ENCODE assay signal across 32 mouse cellular contexts in genomic region chr14:59009534-59009933, GRCm38 (mm10).
"Had no signal": no experiment of that assay in that cellular context is flagged by ENCODE, and none has a peak within 500 bp of the region (broad histone marks: within the 10 kb centered on the region; RNA-seq: fewer than 3 reads in every experiment).

No protein-coding gene starts in this region.

- H3K27ac ChIP-seq: limb, embryonic 10.5 days; limb, embryonic 12.5 days; limb, embryonic 13.5 days; limb, embryonic 15.5 days; liver, embryonic 12.5 days; liver, embryonic 13.5 days; liver, embryonic 14.5 days; liver, embryonic 15.5 days; lung, embryonic 15.5 days; macrophage; midbrain, embryonic 10.5 days; midbrain, embryonic 12.5 days; midbrain, embryonic 13.5 days; midbrain, embryonic 15.5 days; neural tube, embryonic 12.5 days; neural tube, embryonic 13.5 days had no signal

- DNase-seq: liver; liver, embryonic 13.5 days; liver, postnatal 0 days; lung, adult 18-20 months; lung, adult 2 months; lung, embryonic 14.5 days; lung, postnatal 10 days; lung, postnatal 14 days; lung, postnatal 36 days; lung, postnatal 4 days; midbrain, embryonic 14.5 days had no signal

- H3K36me3 ChIP-seq: limb, embryonic 10.5 days; limb, embryonic 12.5 days; limb, embryonic 13.5 days; limb, embryonic 15.5 days; liver, embryonic 12.5 days; liver, embryonic 13.5 days; liver, embryonic 15.5 days; lung, embryonic 15.5 days; midbrain, embryonic 10.5 days; midbrain, embryonic 12.5 days; midbrain, embryonic 13.5 days; midbrain, embryonic 15.5 days; neural tube, embryonic 12.5 days; neural tube, embryonic 13.5 days had no signal

- H3K4me2 ChIP-seq: limb, embryonic 12.5 days; limb, embryonic 13.5 days; limb, embryonic 15.5 days; liver, embryonic 11.5 days; liver, embryonic 12.5 days; liver, embryonic 13.5 days; liver, embryonic 15.5 days; lung, embryonic 14.5 days; lung, embryonic 15.5 days; midbrain, embryonic 11.5 days; midbrain, embryonic 12.5 days; midbrain, embryonic 13.5 days; midbrain, embryonic 15.5 days; neural tube, embryonic 12.5 days; neural tube, embryonic 13.5 days had no signal

- H3K4me3 ChIP-seq: limb, embryonic 10.5 days; limb, embryonic 12.5 days; limb, embryonic 13.5 days; limb, embryonic 15.5 days; liver, embryonic 12.5 days; liver, embryonic 13.5 days; liver, embryonic 15.5 days; lung, embryonic 15.5 days; megakaryocyte, embryonic 14.5 days; midbrain, embryonic 10.5 days; midbrain, embryonic 12.5 days; midbrain, embryonic 13.5 days; midbrain, embryonic 15.5 days; myocyte; neural tube, embryonic 12.5 days; neural tube, embryonic 13.5 days had no signal

- ATAC-seq: liver, embryonic 12.5 days; liver, postnatal 0 days; lung, postnatal 0 days; midbrain, embryonic 13.5 days; midbrain, embryonic 15.5 days; midbrain, embryonic 16.5 days had no signal

- H3K9me3 ChIP-seq: limb, embryonic 10.5 days; limb, embryonic 12.5 days; limb, embryonic 13.5 days; limb, embryonic 15.5 days; liver, embryonic 12.5 days; liver, embryonic 13.5 days; liver, embryonic 15.5 days; lung, embryonic 15.5 days; midbrain, embryonic 10.5 days; midbrain, embryonic 12.5 days; midbrain, embryonic 13.5 days; midbrain, embryonic 15.5 days; neural tube, embryonic 12.5 days; neural tube, embryonic 13.5 days had no signal

- H3K9ac ChIP-seq: limb, embryonic 12.5 days; limb, embryonic 13.5 days; limb, embryonic 15.5 days; liver, embryonic 12.5 days; liver, embryonic 13.5 days; liver, embryonic 14.5 days; liver, embryonic 15.5 days; liver, postnatal 0 days; lung, embryonic 14.5 days; lung, embryonic 15.5 days; midbrain, embryonic 12.5 days; midbrain, embryonic 13.5 days; midbrain, embryonic 15.5 days; neural tube, embryonic 12.5 days; neural tube, embryonic 13.5 days had no signal

- H3K4me1 ChIP-seq: limb, embryonic 10.5 days; limb, embryonic 12.5 days; limb, embryonic 13.5 days; limb, embryonic 15.5 days; liver, embryonic 12.5 days; liver, embryonic 13.5 days; liver, embryonic 15.5 days; lung, embryonic 15.5 days; megakaryocyte, embryonic 14.5 days; midbrain, embryonic 10.5 days; midbrain, embryonic 12.5 days; midbrain, embryonic 13.5 days; midbrain, embryonic 15.5 days; neural tube, embryonic 12.5 days; neural tube, embryonic 13.5 days had no signal

- H3K27me3 ChIP-seq: limb, embryonic 12.5 days; limb, embryonic 13.5 days; limb, embryonic 15.5 days; liver, embryonic 12.5 days; liver, embryonic 13.5 days; liver, embryonic 15.5 days; lung, embryonic 15.5 days; megakaryocyte, embryonic 14.5 days; midbrain, embryonic 12.5 days; midbrain, embryonic 13.5 days; midbrain, embryonic 15.5 days; neural tube, embryonic 12.5 days; neural tube, embryonic 13.5 days had no signal
